Mouse (Mus musculus): ENCODE measurements around the gene Ltbp2. TPM values are rescaled to one million over a fixed set of nuclear protein-coding genes. Genes with fewer than 3 reads are reported as not detected.

The Ltbp2 gene
- polyA plus RNA-seq, 1 experiment from 2014 or later = 1.4 TPM

GRCm38 (mm10) chr12:84811510-84811909, 64.8 kb downstream of the Ltbp2 start:
- TF ChIP-seq EP300 (optimal IDR thresholded peaks at IDR 0.05) (no peak), CTCF (IDR thresholded peaks at IDR 0.05; ENCODE audit: low read depth) (no peak)
- Histone ChIP-seq H3K36me3 (ENCODE audit: control insufficient read depth, insufficient read depth, low read length) (no peaks in the 10 kb centered on the region), H3K4me3 (ENCODE audit: low read depth, low read length) (no peak overlapping the region), H3K27me3 (ENCODE audit: control insufficient read depth, insufficient read depth, low read length) (no peaks in the 10 kb centered on the region), H3K9ac (ENCODE audit: low read length) (no peak overlapping the region), H3K4me2 (replicated peaks; ENCODE audit: low read depth) (no peak overlapping the region), H3K9me3 (ENCODE audit: control insufficient read depth, low read length) (no peaks in the 10 kb centered on the region), H3K4me1 (replicated peaks; ENCODE audit: control insufficient read depth, insufficient read depth) (no peaks in the 10 kb centered on the region), H3K27ac (replicated peaks) (no peak overlapping the region)
- no peak for DNase-seq (ENCODE audit: low spot score)
- WGBS = 59% methylated on average over 4 of the region's 4 CpGs
- ATAC-seq (ENCODE audit: low FRiP score, low TSS enrichment) = no peak

- TF ChIP-seq CTCF (IDR thresholded peaks at IDR 0.05; ENCODE audit: low read depth) (no peak), EP300 (optimal IDR thresholded peaks at IDR 0.05) (no peak)
- H3K9me3 ChIP-seq (ENCODE audit: control insufficient read depth, low read length) = no peaks in the 10 kb centered on the region
- H3K4me3 ChIP-seq (ENCODE audit: low read depth, low read length) = no peak overlapping the region
- 71% methylated on average over 1 of the region's 1 CpGs for WGBS
- DNase-seq (ENCODE audit: low spot score) (no peak), ATAC-seq (ENCODE audit: low FRiP score, low TSS enrichment) (no peak)
- H3K4me1 ChIP-seq (replicated peaks; ENCODE audit: control insufficient read depth, insufficient read depth) = no peaks in the 10 kb centered on the region
- no peaks in the 10 kb centered on the region for H3K27me3 ChIP-seq (ENCODE audit: control insufficient read depth, insufficient read depth, low read length)
- H3K9ac ChIP-seq (ENCODE audit: low read length) = no peak overlapping the region
- H3K27ac ChIP-seq (replicated peaks) = no peak overlapping the region
- no peaks in the 10 kb centered on the region for H3K36me3 ChIP-seq (ENCODE audit: control insufficient read depth, insufficient read depth, low read length)
- no peak overlapping the region for H3K4me2 ChIP-seq (replicated peaks; ENCODE audit: low read depth)
These were observed 65.5 kb downstream of the Ltbp2 start for GRCm38 (mm10) chr12:84810810-84811209.

DNA sequence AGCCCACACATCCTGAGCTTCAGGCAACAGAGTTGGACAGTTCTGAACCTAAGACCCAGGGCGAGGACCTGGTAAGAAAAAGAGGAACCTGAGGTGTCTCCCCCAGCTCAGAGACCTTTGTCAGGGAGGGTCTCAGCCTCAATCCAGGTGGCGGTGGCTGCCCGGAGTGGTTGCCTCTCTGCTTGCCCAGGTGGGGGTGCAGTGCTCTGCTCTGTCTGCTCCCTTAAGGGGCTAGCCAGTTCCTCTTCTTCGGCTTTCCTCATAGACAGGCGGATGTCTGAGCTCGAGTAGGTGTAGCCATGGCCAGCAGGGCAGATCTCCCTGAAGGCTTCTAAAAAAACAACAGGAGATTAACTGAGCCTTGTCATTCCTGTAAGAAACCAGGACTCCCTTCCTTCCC, 67.3 kb downstream of the Ltbp2 start:
- H3K27ac ChIP-seq (replicated peaks) = no peak overlapping the region
- WGBS = 79% methylated on average over 6 of the region's 6 CpGs
- no peaks in the 10 kb centered on the region for H3K9me3 ChIP-seq (ENCODE audit: control insufficient read depth, low read length)
- H3K9ac ChIP-seq (ENCODE audit: low read length) = no peak overlapping the region
- no peaks in the 10 kb centered on the region for H3K27me3 ChIP-seq (ENCODE audit: control insufficient read depth, insufficient read depth, low read length)
- no peak for ATAC-seq (ENCODE audit: low FRiP score, low TSS enrichment)
- DNase-seq (ENCODE audit: low spot score) = no peak
- H3K4me1 ChIP-seq (replicated peaks; ENCODE audit: control insufficient read depth, insufficient read depth) = no peaks in the 10 kb centered on the region
- no peak overlapping the region for H3K4me2 ChIP-seq (replicated peaks; ENCODE audit: low read depth)
- no peak for TF ChIP-seq EP300 (optimal IDR thresholded peaks at IDR 0.05)
- TF ChIP-seq CTCF (IDR thresholded peaks at IDR 0.05; ENCODE audit: low read depth) = no peak
- no peak overlapping the region for H3K4me3 ChIP-seq (ENCODE audit: low read depth, low read length)
- no peaks in the 10 kb centered on the region for H3K36me3 ChIP-seq (ENCODE audit: control insufficient read depth, insufficient read depth, low read length)

- TF ChIP-seq EP300 (optimal IDR thresholded peaks at IDR 0.05) (no peak), CTCF (IDR thresholded peaks at IDR 0.05; ENCODE audit: low read depth) (no peak)
- H3K27ac ChIP-seq (replicated peaks) = no peak overlapping the region
- no peak for ATAC-seq (ENCODE audit: low FRiP score, low TSS enrichment)
- 73% methylated on average over 13 of the region's 13 CpGs for WGBS
- no peak for DNase-seq (ENCODE audit: low spot score)
- H3K9ac ChIP-seq (ENCODE audit: low read length) = no peak overlapping the region
- H3K9me3 ChIP-seq (ENCODE audit: control insufficient read depth, low read length) = no peaks in the 10 kb centered on the region
- no peaks in the 10 kb centered on the region for H3K4me1 ChIP-seq (replicated peaks; ENCODE audit: control insufficient read depth, insufficient read depth)
- H3K4me3 ChIP-seq (ENCODE audit: low read depth, low read length) = no peak overlapping the region
- no peak overlapping the region for H3K4me2 ChIP-seq (replicated peaks; ENCODE audit: low read depth)
- H3K36me3 ChIP-seq (ENCODE audit: control insufficient read depth, insufficient read depth, low read length) = no peaks in the 10 kb centered on the region
- no peaks in the 10 kb centered on the region for H3K27me3 ChIP-seq (ENCODE audit: control insufficient read depth, insufficient read depth, low read length)
These were observed 69.0 kb downstream of the Ltbp2 start for GRCm38 (mm10) chr12:84807351-84807750.

GRCm38 (mm10) chr12:84806726-84807125, 69.6 kb downstream of the Ltbp2 start:
- Histone ChIP-seq H3K36me3 (ENCODE audit: control insufficient read depth, insufficient read depth, low read length) (no peaks in the 10 kb centered on the region), H3K9ac (ENCODE audit: low read length) (no peak overlapping the region), H3K27me3 (ENCODE audit: control insufficient read depth, insufficient read depth, low read length) (no peaks in the 10 kb centered on the region), H3K4me3 (ENCODE audit: low read depth, low read length) (no peak overlapping the region), H3K27ac (replicated peaks) (peak overlapping the region; percentile 77; the same call in 1 of the 2 replicates), H3K9me3 (ENCODE audit: control insufficient read depth, low read length) (no peaks in the 10 kb centered on the region), H3K4me1 (replicated peaks; ENCODE audit: control insufficient read depth, insufficient read depth) (no peaks in the 10 kb centered on the region), H3K4me2 (replicated peaks; ENCODE audit: low read depth) (no peak overlapping the region)
- no peak for TF ChIP-seq CTCF (IDR thresholded peaks at IDR 0.05; ENCODE audit: low read depth)
- TF ChIP-seq EP300 (optimal IDR thresholded peaks at IDR 0.05) = no peak
- ATAC-seq (ENCODE audit: low FRiP score, low TSS enrichment) (no peak), DNase-seq (ENCODE audit: low spot score) (peak; percentile 37)
- 50% methylated on average over 5 of the region's 5 CpGs for WGBS

- Histone ChIP-seq H3K4me2 (replicated peaks; ENCODE audit: low read depth) (no peak overlapping the region), H3K27me3 (ENCODE audit: control insufficient read depth, insufficient read depth, low read length) (no peaks in the 10 kb centered on the region), H3K27ac (replicated peaks) (peak overlapping the region; percentile 77), H3K4me1 (replicated peaks; ENCODE audit: control insufficient read depth, insufficient read depth) (no peaks in the 10 kb centered on the region), H3K36me3 (ENCODE audit: control insufficient read depth, insufficient read depth, low read length) (no peaks in the 10 kb centered on the region), H3K4me3 (ENCODE audit: low read depth, low read length) (no peak overlapping the region), H3K9me3 (ENCODE audit: control insufficient read depth, low read length) (no peaks in the 10 kb centered on the region), H3K9ac (ENCODE audit: low read length) (no peak overlapping the region)
- ATAC-seq (ENCODE audit: low FRiP score, low TSS enrichment) = no peak
- TF ChIP-seq EP300 (optimal IDR thresholded peaks at IDR 0.05) (no peak), CTCF (IDR thresholded peaks at IDR 0.05; ENCODE audit: low read depth) (no peak)
- WGBS = 61% methylated on average over 1 of the region's 1 CpGs
- DNase-seq (ENCODE audit: low spot score) = peak; percentile 30
These were observed 70.3 kb downstream of the Ltbp2 start for GRCm38 (mm10) chr12:84806010-84806409.
